Mouse (Mus musculus): ENCODE measurements at regions not wholly inside any gene's neighbourhood (a gene's known extent, or its start where the extent isn't known, plus 50 kb on each side); places are given as distances from the start of the nearest gene placed in this dataset.

DNA sequence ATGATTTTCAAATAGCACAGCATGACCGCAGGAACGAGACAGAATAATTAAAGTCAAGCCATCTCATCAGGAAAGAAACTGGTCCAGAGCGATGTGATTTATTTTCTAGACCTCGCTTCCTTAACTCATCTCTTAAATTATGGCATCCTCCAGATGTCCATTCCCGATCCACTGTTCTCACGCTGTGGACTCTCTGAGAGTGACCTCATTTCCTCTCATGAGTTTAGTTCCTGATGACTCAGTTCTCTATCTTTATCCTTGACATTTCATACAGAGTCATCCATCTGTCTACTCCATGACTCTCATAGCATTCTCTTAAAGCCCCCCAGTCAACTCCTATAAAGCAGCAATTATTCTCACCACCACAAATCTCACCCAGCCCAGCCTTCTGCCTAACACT is 103.2 kb upstream of the Spry2 start:
- TF ChIP-seq CTCF (IDR thresholded peaks at IDR 0.05; ENCODE audit: borderline replicate concordance, extremely low read depth, insufficient read depth, insufficient read length) = no peak
- TF ChIP-seq POLR2A (IDR thresholded peaks at IDR 0.05; ENCODE audit: borderline replicate concordance, extremely low read depth, insufficient read depth, insufficient read length, poor library complexity, severe bottlenecking) = no peak

Data from brain, embryonic 14.5 days (tissue).